Mouse (Mus musculus) liver, embryonic 11.5 days (tissue): Measurements from ENCODE around the gene Apobec3. TPM values are rescaled to one million over a fixed set of nuclear protein-coding genes. Genes with fewer than 3 reads are reported as not detected.

Source experiments
- ATAC-seq: fragments of 200-750 bp; cut with Nextera tagmentation; replicated peaks from 2 replicates; pipeline ENCODE4 v1.8.0; 2017; ENCODE audit warnings: moderate number of reproducible peaks, mild to moderate bottlenecking, moderate TSS enrichment, moderate library complexity; ENCODE audit not compliant: low FRiP score
- DNase-seq: peaks from one replicate; pipeline ENCODE4 v3.0.0-alpha.2; 2017; ENCODE audit warnings: low spot score
- H3K27ac ChIP-seq: fragments of 300-500 bp; sonication (generic); 2 replicates; pipeline ENCODE4 v1.5.1; 2014; ENCODE audit warnings: mild to moderate bottlenecking, low read depth, low read length, control low read depth
- H3K27me3 ChIP-seq: fragments of 300-500 bp; sonication (generic); replicated peaks from 2 replicates; pipeline ENCODE4 v1.6.1; 2014; ENCODE audit warnings: low read length, mixed read lengths; ENCODE audit not compliant: control insufficient read depth, insufficient read depth
- H3K36me3 ChIP-seq: fragments of 300-500 bp; sonication (generic); 2 replicates; pipeline ENCODE4 v1.6.1; 2014; ENCODE audit warnings: mild to moderate bottlenecking, low read length, moderate library complexity, mixed read lengths; ENCODE audit not compliant: control insufficient read depth, insufficient read depth
- H3K4me1 ChIP-seq: fragments of 300-500 bp; sonication (generic); replicated peaks from 2 replicates; pipeline ENCODE4 v1.6.1; 2014; ENCODE audit warnings: low read length, mixed read lengths; ENCODE audit not compliant: control insufficient read depth, insufficient read depth
- H3K4me2 ChIP-seq: fragments of 300-500 bp; sonication (generic); 2 replicates; pipeline ENCODE4 v1.6.1; 2014; ENCODE audit warnings: mild to moderate bottlenecking, control low read depth, moderate library complexity
- H3K4me3 ChIP-seq: fragments of 300-500 bp; sonication (generic); 2 replicates; pipeline ENCODE4 v1.5.1; 2014; ENCODE audit warnings: low read depth, low read length, control low read depth
- H3K9ac ChIP-seq: fragments of 300-500 bp; sonication (generic); 2 replicates; pipeline ENCODE4 v1.6.1; 2014; ENCODE audit warnings: low read depth, low read length, control low read depth
- H3K9me3 ChIP-seq: fragments of 300-500 bp; sonication (generic); 2 replicates; pipeline ENCODE4 v1.6.1; 2016; ENCODE audit warnings: low read length, inconsistent platforms, mixed read lengths; ENCODE audit not compliant: control insufficient read depth
- WGBS: fragments of 180-500 bp; shearing (Covaris S2); extraction: QIAGEN DNeasy Blood & Tissue Kit; methylation state at CpG from one replicate; pipeline ENCODE4 v1.1.7; 2014; 5-methylcytosine and 5-hydroxymethylcytosine counted together
- polyA plus RNA-seq: library from polyadenylated mRNA; unstranded; fragments of >200 nt; fragmentation: Nextera tagmentation; extraction: Ambion mirVana; gene quantifications from 2 replicates; pipeline ENCODE4 v1.2.1, GENCODE M21; 2014

Apobec3 gene
- polyA plus RNA-seq, result 72.8 and 76.7 TPM in 2 replicates

DNA sequence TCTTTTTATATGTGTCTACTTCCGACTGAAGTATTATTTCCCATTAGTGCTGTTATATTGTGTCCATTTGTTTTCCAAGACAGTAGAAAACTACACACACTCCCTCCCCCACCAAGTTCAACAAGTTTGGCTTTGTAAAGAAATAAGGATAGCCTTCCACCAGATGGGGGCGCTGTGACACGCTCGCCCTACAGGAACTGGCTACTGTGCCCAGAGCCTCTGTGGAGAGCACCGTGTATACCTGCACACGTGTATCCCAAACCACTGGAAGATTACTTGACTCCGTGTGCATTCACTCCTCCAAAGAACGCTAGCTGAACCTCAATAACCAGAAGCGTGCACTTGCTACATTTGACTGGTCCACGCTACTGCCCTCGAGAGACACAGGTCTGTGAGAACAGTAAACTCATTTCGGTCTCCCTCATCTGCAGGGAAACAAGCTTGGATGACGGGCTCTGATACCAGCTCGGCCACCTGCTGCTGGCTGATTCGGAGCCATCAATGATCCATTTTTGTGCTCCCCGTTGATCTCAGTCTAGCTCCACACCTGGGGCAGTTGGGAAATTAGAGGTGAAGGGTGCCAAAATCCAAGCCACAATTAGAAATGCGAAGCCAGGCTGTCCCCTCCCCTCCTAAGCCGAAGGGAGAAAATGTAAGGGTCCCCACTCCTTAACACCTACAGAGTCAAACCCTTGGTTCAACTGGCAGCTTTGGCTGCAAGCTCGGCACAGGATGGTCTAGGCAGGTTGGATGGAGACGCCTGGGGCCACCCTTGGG is at the start of gene Apobec3:
Gene Apobec3 (plus strand): TSS at position 224 of the 777 bp plus-strand sequence.
- Histone ChIP-seq H3K4me1 (peaks cover 19% of the 10 kb centered on the region), H3K9me3 (no peaks in the 10 kb centered on the region), H3K4me3 (peak within 1 kb of the TSS; percentile 58), H3K4me2 (peak within 1 kb of the TSS; percentile 85), H3K9ac (peak within 1 kb of the TSS; percentile 71), H3K27me3 (0 out of 2 replicates have a peak, but pooled peaks cover 2% of the 10 kb centered on the region), H3K36me3 (no peaks in the 10 kb centered on the region), H3K27ac (peak within 1 kb of the TSS; percentile 85)
- ATAC-seq, result peak; percentile 69
- peak; percentile 79 for DNase-seq
- under 1% methylated on average over 20 of the region's 20 CpGs for WGBS

DNA sequence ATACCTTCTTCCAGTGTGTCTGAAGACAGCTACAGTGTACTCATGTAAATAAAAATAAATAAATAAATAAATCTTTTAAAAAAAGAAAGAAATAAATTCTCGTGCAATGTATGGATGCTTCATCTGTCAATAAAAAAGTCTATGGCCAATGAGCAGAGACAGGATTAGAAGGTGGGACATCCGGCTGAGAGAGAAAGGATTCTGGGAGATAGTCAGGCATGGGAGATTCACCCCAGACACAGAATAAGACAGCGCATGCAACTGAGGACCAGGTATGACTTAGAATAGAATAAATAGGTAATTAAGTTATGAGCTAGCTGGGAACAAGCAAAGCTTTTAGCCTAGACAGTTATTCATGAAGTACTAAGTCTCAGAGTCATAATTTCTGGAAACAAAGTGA is 48.5 kb upstream of the Apobec3 start:
- no peaks in the 10 kb centered on the region for H3K4me1 ChIP-seq
- no peak overlapping the region for H3K4me3 ChIP-seq
- no peaks in the 10 kb centered on the region for H3K9me3 ChIP-seq
- H3K9ac ChIP-seq, result no peak overlapping the region
- H3K4me2 ChIP-seq, result no peak overlapping the region
- no peak for DNase-seq
- no peak for ATAC-seq
- no peaks in the 10 kb centered on the region for H3K36me3 ChIP-seq
- H3K27me3 ChIP-seq, result peaks cover 5% of the 10 kb centered on the region; the same call in 1 of the 2 replicates
- H3K27ac ChIP-seq, result no peak overlapping the region
- 76% methylated on average over 3 of the region's 3 CpGs for WGBS

DNA sequence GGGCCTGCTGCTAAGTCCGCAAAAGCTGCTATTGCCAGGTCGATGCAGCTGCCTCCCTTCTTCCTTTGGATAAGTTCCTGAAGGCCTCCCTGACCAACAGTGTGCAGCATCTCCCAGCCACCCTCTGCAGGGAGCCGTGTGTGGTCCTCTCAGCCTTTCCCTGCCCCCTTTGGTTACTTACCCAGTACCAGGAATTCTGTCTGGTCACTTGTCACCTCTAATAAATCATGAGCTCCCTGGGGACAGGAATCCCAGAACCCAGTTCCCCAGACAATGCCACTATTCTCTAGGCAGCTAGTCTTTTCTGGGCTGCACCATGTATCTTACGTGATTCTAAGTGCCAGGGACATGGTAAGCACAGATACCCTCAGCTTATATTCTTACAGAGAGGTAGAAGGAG is 45.5 kb upstream of the Apobec3 start:
- Histone ChIP-seq H3K36me3 (no peaks in the 10 kb centered on the region), H3K27ac (no peak overlapping the region), H3K9me3 (no peaks in the 10 kb centered on the region), H3K4me1 (no peaks in the 10 kb centered on the region), H3K9ac (no peak overlapping the region), H3K4me3 (no peak overlapping the region), H3K4me2 (no peak overlapping the region), H3K27me3 (peaks cover 7% of the 10 kb centered on the region; the same call in 1 of the 2 replicates)
- ATAC-seq (no peak), DNase-seq (no peak)
- WGBS, result 66% methylated on average over 4 of the region's 4 CpGs

DNA sequence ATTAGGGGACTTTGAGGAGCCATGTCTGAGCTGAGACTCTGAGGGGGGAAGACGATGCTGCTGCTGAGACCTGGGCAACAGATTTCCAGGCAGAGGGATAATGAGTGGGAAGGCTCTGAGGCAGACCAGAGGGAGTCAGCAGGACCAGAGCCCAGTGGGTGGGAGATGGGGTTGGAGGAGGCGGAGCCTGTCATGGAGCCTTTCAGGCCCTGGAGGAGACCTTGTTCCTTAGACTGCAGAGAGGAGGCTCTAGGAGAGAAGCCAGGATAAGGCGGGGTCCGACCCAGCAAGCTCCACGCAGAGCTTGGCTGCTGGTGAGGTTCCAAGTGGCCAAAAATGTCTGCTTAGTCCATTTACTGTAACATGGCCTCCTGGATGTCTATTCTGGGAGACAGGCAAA is 44.4 kb upstream of the Apobec3 start:
- Histone ChIP-seq H3K27ac (no peak overlapping the region), H3K9me3 (no peaks in the 10 kb centered on the region), H3K9ac (no peak overlapping the region), H3K4me1 (no peaks in the 10 kb centered on the region), H3K27me3 (peaks cover 2% of the 10 kb centered on the region; the same call in 1 of the 2 replicates), H3K4me2 (no peak overlapping the region), H3K36me3 (no peaks in the 10 kb centered on the region), H3K4me3 (no peak overlapping the region)
- DNase-seq, result no peak
- 27% methylated on average over 5 of the region's 5 CpGs for WGBS
- ATAC-seq, result no peak

DNA sequence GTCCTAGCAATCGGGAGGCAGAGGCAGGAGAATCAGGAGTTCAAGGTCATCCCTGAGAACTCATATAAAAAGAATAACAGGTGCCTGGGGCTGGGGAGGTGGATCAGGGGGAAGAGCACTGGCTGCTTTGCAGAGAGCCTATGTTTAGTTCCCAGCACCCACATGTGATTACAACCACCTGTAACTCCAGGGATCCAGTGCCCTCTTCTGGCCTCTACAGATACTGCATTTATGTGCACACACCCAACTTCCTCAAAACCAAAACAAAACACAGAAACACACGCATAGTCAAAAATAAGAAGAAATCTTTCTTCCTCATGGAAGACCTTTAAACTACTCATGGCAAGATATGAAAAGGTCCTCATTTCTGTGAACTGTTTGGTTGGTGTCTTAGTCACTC is 41.3 kb upstream of the Apobec3 start:
- ATAC-seq, result no peak
- WGBS, result 82% methylated on average over 2 of the region's 2 CpGs
- Histone ChIP-seq H3K4me2 (no peak overlapping the region), H3K4me1 (no peaks in the 10 kb centered on the region), H3K36me3 (no peaks in the 10 kb centered on the region), H3K9ac (no peak overlapping the region), H3K9me3 (no peaks in the 10 kb centered on the region), H3K27ac (no peak overlapping the region), H3K4me3 (no peak overlapping the region), H3K27me3 (peaks cover 2% of the 10 kb centered on the region; the same call in 1 of the 2 replicates)
- DNase-seq, result no peak

DNA sequence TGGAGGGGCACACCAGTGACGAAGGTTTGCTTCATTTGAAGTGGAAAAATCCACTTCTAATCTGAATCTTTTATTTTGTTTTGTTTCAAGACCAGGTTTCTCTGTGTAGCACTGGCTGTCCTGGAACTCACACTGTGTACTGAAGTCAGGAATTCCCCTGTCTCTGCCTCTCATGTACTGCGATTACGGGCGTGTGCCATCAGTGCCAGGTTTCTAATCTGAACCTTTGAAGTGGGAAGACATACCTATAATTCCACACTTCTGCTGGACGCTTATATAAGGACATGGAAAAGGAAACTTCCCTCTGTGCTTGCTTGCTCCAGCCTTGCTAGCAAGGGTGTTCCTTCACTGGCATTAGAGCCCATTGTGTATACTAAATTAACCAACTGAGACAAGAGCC is 32.5 kb upstream of the Apobec3 start:
- Histone ChIP-seq H3K9me3 (no peaks in the 10 kb centered on the region), H3K27me3 (no peaks in the 10 kb centered on the region), H3K4me2 (no peak overlapping the region), H3K4me1 (no peaks in the 10 kb centered on the region), H3K36me3 (no peaks in the 10 kb centered on the region), H3K4me3 (no peak overlapping the region), H3K27ac (no peak overlapping the region), H3K9ac (no peak overlapping the region)
- WGBS, result 81% methylated on average over 5 of the region's 5 CpGs
- no peak for DNase-seq
- no peak for ATAC-seq

DNA sequence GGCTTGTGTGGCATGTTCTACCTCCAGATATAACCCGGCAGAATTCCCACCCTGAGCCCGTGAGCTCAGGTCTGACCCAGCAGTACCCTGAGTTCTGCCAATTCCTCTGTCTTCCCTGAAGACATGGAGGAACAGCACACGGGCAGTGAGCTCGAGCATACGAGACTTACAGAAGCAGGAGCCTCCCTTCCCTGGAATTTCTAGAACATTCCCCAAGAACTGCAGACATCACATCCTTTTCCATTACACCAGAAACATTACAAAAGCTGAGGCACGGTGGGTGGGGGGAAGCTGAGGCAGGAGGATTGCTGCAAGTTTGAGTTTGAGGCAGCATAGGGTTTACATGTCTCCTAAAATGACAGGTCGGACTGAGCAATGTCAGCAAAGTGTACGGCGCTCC is 31.6 kb upstream of the Apobec3 start:
- 78% methylated on average over 9 of the region's 9 CpGs for WGBS
- no peaks in the 10 kb centered on the region for H3K9me3 ChIP-seq
- DNase-seq, result no peak

DNA sequence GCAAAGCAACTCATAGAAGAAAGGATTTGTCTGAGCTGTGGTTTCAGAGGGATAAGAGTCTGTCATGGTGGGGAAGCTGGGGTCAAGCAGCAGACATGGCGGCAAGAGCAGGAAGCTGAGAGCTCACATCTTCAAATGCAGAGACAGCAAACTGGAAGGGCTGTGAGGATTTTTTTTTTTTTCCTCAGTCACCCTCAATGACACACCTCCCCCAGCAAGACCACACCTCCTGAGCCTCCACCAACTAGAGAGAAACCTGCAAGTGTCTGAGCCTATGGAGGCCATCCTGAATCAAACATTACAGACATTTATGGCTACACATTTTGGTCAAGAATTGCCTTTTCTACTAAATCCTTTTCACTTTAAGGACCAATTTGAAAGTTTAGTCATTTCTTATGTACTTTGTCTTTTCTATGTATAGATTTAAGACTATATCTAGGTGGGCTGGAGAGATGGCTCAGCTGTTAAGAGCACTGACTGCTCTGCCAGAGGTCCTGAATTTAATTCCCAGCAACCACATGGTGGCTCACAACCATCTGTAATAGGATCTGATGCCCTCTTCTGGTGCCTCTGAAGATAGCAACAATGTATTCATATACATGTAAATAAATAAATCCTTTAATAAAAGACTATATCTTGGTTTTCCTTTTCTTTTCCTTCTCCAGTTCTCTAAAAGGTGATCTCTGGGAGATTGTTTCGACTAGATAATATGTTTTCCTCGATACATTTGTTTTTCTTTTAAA is 24.0 kb upstream of the Apobec3 start:
- H3K4me2 ChIP-seq, result no peak overlapping the region
- no peaks in the 10 kb centered on the region for H3K4me1 ChIP-seq
- no peak overlapping the region for H3K9ac ChIP-seq
- DNase-seq (no peak), ATAC-seq (no peak)
- H3K27ac ChIP-seq, result no peak overlapping the region
- no peaks in the 10 kb centered on the region for H3K27me3 ChIP-seq
- 62% methylated on average over 3 of the region's 3 CpGs for WGBS
- H3K9me3 ChIP-seq, result no peaks in the 10 kb centered on the region
- H3K4me3 ChIP-seq, result no peak overlapping the region
- no peaks in the 10 kb centered on the region for H3K36me3 ChIP-seq

More for the DNA sequence above, 31.6 kb upstream of the Apobec3 start:
- H3K4me2 ChIP-seq, result no peak overlapping the region
- no peaks in the 10 kb centered on the region for H3K27me3 ChIP-seq
- no peak overlapping the region for H3K4me3 ChIP-seq
- no peak overlapping the region for H3K27ac ChIP-seq
- H3K4me1 ChIP-seq, result no peaks in the 10 kb centered on the region
- ATAC-seq, result no peak
- H3K9ac ChIP-seq, result no peak overlapping the region
- H3K36me3 ChIP-seq, result no peaks in the 10 kb centered on the region
